Mouse (Mus musculus): Measurements from ENCODE around the gene Rps11.
A peak's percentile ranks its signal among the peaks of the same experiment; 100 is the strongest.
"Not testable (repeated sequence)": the region's sequence is repeated elsewhere in the genome, so short reads cannot be mapped to it uniquely, and the experiment has no call there.

Rps11 gene

GRCm38 (mm10) chr7:45124224-45125143 is at the start of gene Rps11:
Rps11 (minus strand) TSS chr7:45124439.
- peak; percentile 100 for DNase-seq (ENCODE audit: low spot score)

GRCm38 (mm10) chr7:45173772-45174171 is 49.5 kb upstream of the Rps11 start:
- not testable (repeated sequence) for DNase-seq (ENCODE audit: low spot score)

- DNase-seq (ENCODE audit: low spot score) = no peak
Measured at GRCm38 (mm10) chr7:45172974-45173373, 48.7 kb upstream of the Rps11 start.

GRCm38 (mm10) chr7:45169495-45169894 is 45.3 kb upstream of the Rps11 start:
- no peak for DNase-seq (ENCODE audit: low spot score)

- DNase-seq (ENCODE audit: low spot score) = no peak
Measured at GRCm38 (mm10) chr7:45168656-45169055, 44.4 kb upstream of the Rps11 start.

GRCm38 (mm10) chr7:45167761-45168445 is 43.7 kb upstream of the Rps11 start:
- no peak for DNase-seq (ENCODE audit: low spot score)

- no peak for DNase-seq (ENCODE audit: low spot score)
Measured at GRCm38 (mm10) chr7:45166950-45167401, 42.7 kb upstream of the Rps11 start.

- DNase-seq (ENCODE audit: low spot score) = no peak
Measured at GRCm38 (mm10) chr7:45165701-45166100, 41.5 kb upstream of the Rps11 start.

GRCm38 (mm10) chr7:45164833-45165232 is 40.6 kb upstream of the Rps11 start:
- no peak for DNase-seq (ENCODE audit: low spot score)

- peak; percentile 28 for DNase-seq (ENCODE audit: low spot score)
Measured at GRCm38 (mm10) chr7:45163735-45164490, 39.7 kb upstream of the Rps11 start, which contains the start of gene Slc17a7. Slc17a7 (plus strand) TSS chr7:45163949.

- no peak for DNase-seq (ENCODE audit: low spot score)
Measured at GRCm38 (mm10) chr7:45162996-45163615, 38.9 kb upstream of the Rps11 start.

- no peak for DNase-seq (ENCODE audit: low spot score)
Measured at GRCm38 (mm10) chr7:45162551-45162950, 38.3 kb upstream of the Rps11 start.

GRCm38 (mm10) chr7:45161612-45162473 is 37.6 kb upstream of the Rps11 start:
- DNase-seq (ENCODE audit: low spot score) = peak; percentile 87

- no peak for DNase-seq (ENCODE audit: low spot score)
Measured at GRCm38 (mm10) chr7:45160866-45161265, 36.6 kb upstream of the Rps11 start.

GRCm38 (mm10) chr7:45160316-45160800 is 36.1 kb upstream of the Rps11 start:
- no peak for DNase-seq (ENCODE audit: low spot score)

- no peak for DNase-seq (ENCODE audit: low spot score)
Measured at GRCm38 (mm10) chr7:45158991-45159390, 34.8 kb upstream of the Rps11 start.

GRCm38 (mm10) chr7:45157459-45157858 is 33.2 kb upstream of the Rps11 start:
- no peak for DNase-seq (ENCODE audit: low spot score)

- DNase-seq (ENCODE audit: low spot score) = no peak
Measured at GRCm38 (mm10) chr7:45156206-45156605, 32.0 kb upstream of the Rps11 start.

- no peak for DNase-seq (ENCODE audit: low spot score)
Measured at GRCm38 (mm10) chr7:45155590-45155989, 31.4 kb upstream of the Rps11 start.

- no peak for DNase-seq (ENCODE audit: low spot score)
Measured at GRCm38 (mm10) chr7:45154993-45155514, 30.8 kb upstream of the Rps11 start.

Measured in lung, postnatal 25 days (tissue).